Mouse (Mus musculus): ENCODE measurements around the gene Rbm8a.
A peak's percentile ranks its signal among the peaks of the same experiment; 100 is the strongest.

- TF ChIP-seq POLR2A (IDR thresholded peaks at IDR 0.05; ENCODE audit: low read depth, low read length) = no peak
- TF ChIP-seq CTCF (IDR thresholded peaks at IDR 0.05; ENCODE audit: extremely low read depth, insufficient read length, insufficient replicate concordance, low read depth, low read length) = peak; percentile 87; the same call in 1 of the 2 replicates
These were observed 33.9 kb downstream of the Rbm8a start for GRCm38 (mm10) chr3:96663432-96664239.

Data from small intestine, adult 2 months (tissue).